In the genomic region with DNA sequence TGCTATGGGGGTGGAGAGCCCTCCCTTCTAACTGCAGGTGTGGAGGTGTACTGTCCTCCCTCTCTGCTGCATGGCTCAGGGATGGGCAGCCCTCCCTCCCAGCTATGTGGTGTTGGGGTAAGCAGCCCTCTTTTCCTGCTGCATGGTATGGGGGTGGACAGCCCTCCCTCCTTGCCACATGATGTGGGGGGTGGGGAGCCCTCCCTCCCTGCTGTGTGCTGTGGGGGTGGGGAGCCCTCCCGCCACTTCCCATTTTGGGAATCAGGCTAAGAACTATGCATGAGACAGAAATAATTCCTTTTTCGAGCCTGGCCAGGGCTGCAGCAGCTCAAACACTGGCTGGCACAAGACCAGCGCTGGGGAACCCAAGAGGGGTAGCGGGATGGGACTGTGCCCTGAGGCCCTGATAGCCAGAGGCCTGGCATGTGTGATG, we compare ENCODE assay signal across 9 mouse cellular contexts. TPM values are rescaled to one million over a fixed set of nuclear protein-coding genes. Genes with fewer than 3 reads are reported as not detected.
A peak's percentile ranks its signal among the peaks of the same experiment; 100 is the strongest.
DNase-seq lines count a peak whose midpoint lies in the region; ATAC-seq and TF ChIP-seq lines count a peak whose summit lies in the region.
"Had no signal": no experiment of that assay in that cellular context is flagged by ENCODE, and none has a peak within 500 bp of the region (broad histone marks: within the 10 kb centered on the region; RNA-seq: fewer than 3 reads in every experiment).

No protein-coding gene starts in this region.

- H3K27ac ChIP-seq in forebrain, embryonic 12.5 days, result no peak overlapping the region
- no peak overlapping the region for H3K27ac ChIP-seq in forebrain, embryonic 15.5 days (replicated peaks)
- H3K27ac ChIP-seq in testis, adult 2 months (ENCODE audit: control insufficient read depth, insufficient read depth, low read depth, low read length), result peak overlapping the region; percentile 30; the same call in 1 of the 2 replicates
- H3K27ac ChIP-seq: limb, embryonic 12.5 days had no signal

- H3K4me1 ChIP-seq in forebrain, embryonic 12.5 days, result peaks cover 19% of the 10 kb centered on the region
- H3K4me1 ChIP-seq in forebrain, embryonic 15.5 days, result peaks cover 21% of the 10 kb centered on the region
- H3K4me1 ChIP-seq in testis, adult 2 months (ENCODE audit: control insufficient read depth, insufficient read depth, low read length), result peaks cover 12% of the 10 kb centered on the region

- H3K4me2 ChIP-seq in forebrain, embryonic 12.5 days, result no peak overlapping the region
- H3K4me2 ChIP-seq in forebrain, embryonic 15.5 days (replicated peaks), result no peak overlapping the region
- H3K4me2 ChIP-seq: limb, embryonic 12.5 days had no signal

- no peaks in the 10 kb centered on the region for H3K27me3 ChIP-seq in forebrain, embryonic 12.5 days
- H3K27me3 ChIP-seq in forebrain, embryonic 15.5 days, result no peaks in the 10 kb centered on the region
- no peaks in the 10 kb centered on the region for H3K27me3 ChIP-seq in testis, adult 2 months (ENCODE audit: control insufficient read depth, insufficient read depth, low read length)

- 0 out of 2 replicates have a peak overlapping the region, but pooled peaks have one; percentile 21 for H3K9ac ChIP-seq in forebrain, embryonic 12.5 days
- no peak overlapping the region for H3K9ac ChIP-seq in forebrain, embryonic 15.5 days (replicated peaks)
- H3K9ac ChIP-seq: limb, embryonic 12.5 days had no signal

- whole genome bisulfite sequencing in forebrain, embryonic 12.5 days, result 48% methylated on average over 4 of the region's 4 CpGs
- 25% methylated on average over 4 of the region's 4 CpGs for WGBS in forebrain, embryonic 15.5 days

- intact Hi-C loops in left cerebral cortex, postnatal 4 days (cut with DNase I), result no loop called here

- no peaks in the 10 kb centered on the region for H3K36me3 ChIP-seq in forebrain, embryonic 12.5 days (replicated peaks)
- no peaks in the 10 kb centered on the region for H3K36me3 ChIP-seq in forebrain, embryonic 15.5 days
- H3K36me3 ChIP-seq in testis, adult 2 months (ENCODE audit: control insufficient read depth, insufficient read depth, low read length), result no peaks in the 10 kb centered on the region
- H3K36me3 ChIP-seq: limb, embryonic 12.5 days had no signal

- ATAC-seq in forebrain, embryonic 12.5 days (ENCODE audit: low FRiP score), result no peak
- no peak; the same call in 1 of the 2 replicates for ATAC-seq in forebrain, embryonic 15.5 days (replicated peaks)

- H3K9me3 ChIP-seq in forebrain, embryonic 12.5 days, result peaks cover 8% of the 10 kb centered on the region; the same call in 1 of the 2 replicates
- H3K9me3 ChIP-seq in forebrain, embryonic 15.5 days, result no peaks in the 10 kb centered on the region

- TF ChIP-seq POLR2A in testis, adult 2 months (IDR thresholded peaks at IDR 0.05; ENCODE audit: control insufficient read depth, low read depth, low read length), result no peak

- DNase-seq in testis, postnatal 14 days (ENCODE audit: low spot score), result no peak
- peak; percentile 38 for DNase-seq in left cerebral cortex, postnatal 4 days
- no peak for DNase-seq in adrenal gland, adult 18-20 months (ENCODE audit: low spot score in 2 of 2)
- DNase-seq in retina, postnatal 1 day, result no peak
- no peak for DNase-seq in cerebellum, postnatal 25 days

- TF ChIP-seq CTCF in testis, adult 2 months (IDR thresholded peaks at IDR 0.05; ENCODE audit: control insufficient read depth, insufficient read depth, insufficient replicate concordance, low read depth, low read length), result no peak

- H3K4me3 ChIP-seq in forebrain, embryonic 12.5 days (replicated peaks), result no peak overlapping the region
- H3K4me3 ChIP-seq in forebrain, embryonic 15.5 days, result no peak overlapping the region
- no peak overlapping the region for H3K4me3 ChIP-seq in testis, adult 2 months (ENCODE audit: control insufficient read depth, low read depth, low read length)
- H3K4me3 ChIP-seq: limb, embryonic 12.5 days had no signal

RNA-seq across cellular contexts. Expression of a gene that starts 34.4 kb away (rescaled TPM):
- polyA plus RNA-seq in forebrain, embryonic 12.5 days (2016; fragmentation: Nextera tagmentation; extraction: Ambion mirVana), result 1.3 and 1.8 TPM in 2 replicates
- polyA plus RNA-seq in forebrain, embryonic 15.5 days (2015; fragmentation: Nextera tagmentation; extraction: Ambion mirVana), result 2.2 and 2.4 TPM in 2 replicates
- 2.8 and 3.1 TPM in 2 replicates for polyA plus RNA-seq in testis, adult 2 months (2012; rRNA removed)
- 10 to 100 TPM; 46.5 to 50.9 TPM for total RNA-seq in left cerebral cortex, postnatal 4 days (2021)
- total RNA-seq in adrenal gland, adult 18-20 months (2021), result 10 to 100 TPM; 17.6 to 46.0 TPM
